Mouse (Mus musculus) spleen, postnatal 4 days (tissue): ENCODE data around the gene Uox.

Source experiments
- DNase-seq, 2 experiments: peaks; one replicate each; pipeline ENCODE4 v3.0.0; 2022; ENCODE audit warnings: low spot score in 2 of 2

The Uox gene

GRCm38 (mm10) chr3:146570148-146570782 lies at the start of gene Uox:
Gene Uox, plus strand, starts transcription at chr3:146570426.
- DNase-seq = no peak

- DNase-seq = peak; percentile 84 to 90
Observed at GRCm38 (mm10) chr3:146520798-146521651, 49.2 kb upstream of the Uox start, which contains the start of gene Rpf1. Gene Rpf1, minus strand, starts transcription at chr3:146521429.

DNA sequence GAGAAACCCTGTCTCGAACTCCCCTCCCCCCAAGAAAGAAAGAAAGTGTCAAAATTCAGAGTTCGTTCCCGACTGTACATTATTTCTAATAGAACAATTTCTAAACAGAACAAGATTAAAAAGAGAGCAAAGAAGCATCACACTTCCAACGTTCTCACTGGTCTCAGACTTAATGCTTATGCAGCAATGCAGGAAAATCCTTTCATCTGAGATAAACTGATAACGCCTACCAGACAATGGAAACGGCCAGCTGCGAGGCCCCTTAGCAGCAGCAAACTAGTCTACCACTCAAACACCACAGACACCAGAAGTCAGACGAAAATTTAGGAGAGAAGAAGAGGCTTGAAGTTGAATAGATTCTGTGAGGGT lies 48.6 kb upstream of the Uox start:
- DNase-seq = no peak

GRCm38 (mm10) chr3:146528335-146528734 lies 41.9 kb upstream of the Uox start:
- no peak for DNase-seq

GRCm38 (mm10) chr3:146534986-146535385 lies 35.2 kb upstream of the Uox start:
- DNase-seq = no peak

- no peak for DNase-seq
Observed at GRCm38 (mm10) chr3:146540521-146541273, 29.5 kb upstream of the Uox start.

DNA sequence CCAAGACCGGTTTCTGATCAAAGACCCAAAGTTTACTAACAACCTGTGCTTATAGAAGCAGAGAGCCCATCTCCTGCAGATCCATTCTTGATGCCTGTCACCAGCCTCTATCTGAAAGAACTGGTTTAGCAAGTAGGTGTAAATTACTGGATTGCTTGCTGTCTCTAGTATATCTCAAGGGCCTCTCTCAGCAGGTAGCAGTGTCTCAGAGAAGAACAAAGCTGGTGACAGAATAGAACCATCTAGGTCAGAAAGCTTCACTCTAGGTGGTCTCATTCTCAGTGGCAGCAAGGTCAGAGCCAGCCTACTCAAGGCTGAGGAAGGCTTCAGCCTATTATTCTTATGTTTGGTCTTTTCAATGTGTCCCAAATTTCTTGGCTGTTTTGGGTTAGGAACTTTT lies 26.6 kb upstream of the Uox start:
- no peak for DNase-seq

DNA sequence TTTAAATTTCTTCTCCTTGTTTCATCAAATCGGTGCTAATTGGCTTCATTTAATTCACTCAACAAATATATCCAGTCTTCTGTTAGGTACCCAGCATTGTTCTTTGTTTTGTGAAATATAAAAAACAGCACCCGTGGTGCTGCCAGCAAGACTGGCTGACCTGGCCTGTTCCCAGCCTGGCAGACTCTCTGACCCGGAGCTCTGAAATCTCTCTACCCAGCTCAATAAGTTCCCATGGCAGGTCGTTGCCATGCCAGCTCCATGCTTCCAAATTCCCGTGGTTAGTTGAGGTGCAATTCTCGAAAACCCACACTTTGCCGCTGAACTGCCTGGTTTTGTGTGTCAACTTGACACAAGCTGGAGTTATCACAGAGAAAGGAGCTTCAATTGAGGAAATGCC lies 15.4 kb upstream of the Uox start:
- DNase-seq = no peak

- DNase-seq = no peak
Observed at GRCm38 (mm10) chr3:146556567-146556966, 13.7 kb upstream of the Uox start.

DNA sequence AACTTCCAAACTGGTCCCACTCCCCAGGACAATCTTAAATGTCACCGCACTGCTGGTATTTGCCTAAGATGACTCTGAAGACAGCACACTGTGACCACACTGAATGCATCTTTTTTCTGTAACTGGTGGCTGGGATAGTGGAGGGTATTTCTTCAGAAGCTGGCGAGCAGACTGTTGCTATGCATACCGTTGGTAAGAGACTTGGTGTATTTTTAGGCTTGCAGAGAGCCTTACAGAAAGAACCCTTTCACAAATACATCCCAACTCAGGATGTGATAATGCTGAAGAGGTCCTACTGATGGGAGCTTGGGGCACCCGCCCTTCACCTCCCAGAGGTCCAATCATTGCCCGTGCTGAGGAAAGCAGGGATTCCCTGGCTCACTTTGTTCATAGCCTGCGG lies 12.7 kb upstream of the Uox start:
- DNase-seq = no peak

GRCm38 (mm10) chr3:146562936-146563335 lies 7.3 kb upstream of the Uox start:
- DNase-seq = no peak

DNA sequence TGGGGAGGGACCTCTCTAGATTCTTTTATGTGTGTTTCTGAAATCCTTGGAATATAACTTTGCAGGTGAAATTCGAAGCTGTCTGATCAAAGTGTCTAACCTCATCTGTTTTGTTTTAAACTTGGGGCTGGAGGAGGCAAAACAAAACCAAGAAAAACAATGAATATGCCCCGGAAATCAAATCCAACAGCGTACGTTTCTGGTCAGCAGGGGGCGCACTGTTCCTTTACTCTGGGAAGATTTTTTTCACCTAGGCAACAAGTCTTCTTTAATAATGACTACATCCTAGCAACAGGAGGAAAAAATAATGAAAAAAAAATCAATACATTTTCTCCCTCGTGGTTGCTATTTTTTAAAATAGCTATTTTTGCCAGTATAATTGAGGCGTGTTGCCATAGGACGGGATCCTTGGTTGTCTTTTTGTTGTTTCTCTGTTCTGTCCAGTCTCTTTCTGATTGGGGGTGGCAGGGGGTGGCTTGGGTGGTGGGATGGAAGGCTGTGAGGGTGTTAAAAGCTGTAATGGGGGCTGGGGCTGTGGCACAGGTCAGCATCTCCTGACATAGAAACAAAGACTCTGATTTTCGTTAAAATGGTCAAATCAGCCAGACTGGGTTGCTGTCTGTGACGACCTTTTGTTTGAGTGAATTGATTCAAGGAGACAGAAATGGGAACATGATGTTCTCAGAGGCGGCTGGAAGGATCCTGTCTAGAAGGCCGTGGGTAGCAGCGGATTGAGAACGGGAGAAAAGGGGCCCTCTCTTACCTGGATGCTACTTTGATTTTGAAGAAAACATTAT lies 5.8 kb upstream of the Uox start:
- DNase-seq = peak; percentile 56 to 85

DNA sequence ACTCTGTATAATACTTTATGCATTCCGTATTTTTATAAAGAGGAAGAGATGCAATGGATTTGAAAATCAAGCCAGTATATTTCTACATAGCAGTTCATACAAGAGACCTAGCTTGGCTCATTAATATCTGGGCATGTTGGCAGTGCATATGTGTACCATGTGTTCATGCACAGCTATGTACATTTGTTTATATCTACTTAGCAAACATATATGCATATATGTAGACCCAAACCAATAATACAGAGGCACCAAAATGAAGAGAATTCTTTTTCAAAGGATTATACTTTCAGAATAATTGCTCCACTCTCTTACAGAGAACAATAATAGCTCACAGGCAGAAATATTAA lies 5.2 kb upstream of the Uox start:
- no peak for DNase-seq

GRCm38 (mm10) chr3:146567366-146567765 lies 2.9 kb upstream of the Uox start:
- no peak for DNase-seq

GRCm38 (mm10) chr3:146567884-146568530 lies 2.2 kb upstream of the Uox start:
- DNase-seq = no peak

GRCm38 (mm10) chr3:146569594-146569993 lies 632 bp upstream of the Uox start:
- DNase-seq = no peak

- DNase-seq = no peak
Observed at GRCm38 (mm10) chr3:146570939-146571338, 713 bp downstream of the Uox start.

- no peak for DNase-seq
Observed at GRCm38 (mm10) chr3:146571341-146571740, 1.1 kb downstream of the Uox start.

GRCm38 (mm10) chr3:146577591-146577990 lies 7.4 kb downstream of the Uox start:
- DNase-seq = no peak

DNA sequence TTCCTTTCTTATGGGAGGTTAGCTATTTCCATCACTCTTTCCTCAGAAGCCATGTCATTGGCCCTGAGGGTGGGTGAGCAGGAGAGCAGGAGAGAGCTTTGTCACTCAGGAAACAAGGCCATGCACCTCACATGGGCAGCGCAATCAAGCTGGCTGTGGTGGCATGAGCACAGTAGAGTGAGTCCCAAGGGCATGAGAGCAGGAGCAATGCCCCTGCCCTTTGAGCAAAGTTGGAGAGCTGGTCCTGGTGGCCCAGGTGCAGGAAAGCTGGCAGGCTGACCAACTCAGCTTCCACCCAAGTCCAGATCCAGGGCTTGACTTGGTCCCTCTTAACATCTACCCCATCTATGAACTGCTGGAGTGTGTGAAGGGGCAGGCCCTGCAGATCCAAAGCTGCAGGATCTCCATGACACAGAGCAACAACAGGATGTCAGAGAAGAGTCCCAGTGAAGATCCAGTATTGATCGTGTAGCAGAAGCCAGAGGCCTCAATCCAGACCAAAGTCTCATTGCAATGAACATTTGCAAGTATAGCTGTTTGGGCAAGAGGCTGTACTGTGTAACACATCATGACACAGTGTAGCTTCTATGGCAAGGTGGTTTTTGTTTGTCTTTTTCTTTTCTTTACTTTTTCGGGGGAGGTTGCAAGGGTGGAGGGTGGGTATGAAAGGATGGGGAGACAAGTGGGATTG lies 10.0 kb downstream of the Uox start:
- no peak for DNase-seq

DNA sequence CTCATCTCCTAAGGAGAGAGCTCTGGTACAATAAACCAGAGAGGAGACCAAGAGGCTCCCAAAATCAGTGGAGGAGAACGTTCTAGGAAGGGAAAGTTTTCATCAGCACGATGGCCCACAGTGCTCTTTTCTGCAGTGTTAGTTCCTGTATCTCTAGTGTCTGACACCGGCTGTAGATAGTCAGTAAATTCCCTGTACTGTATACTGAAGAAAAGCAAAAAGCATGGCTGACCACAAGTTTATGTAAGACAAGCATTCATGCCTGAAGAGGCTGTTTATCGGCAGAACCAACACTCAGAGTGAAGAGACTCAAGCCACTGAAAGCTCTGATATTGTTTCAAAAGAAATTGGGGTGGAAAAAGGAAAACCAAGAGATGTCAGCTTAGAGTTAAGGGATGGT lies 13.3 kb downstream of the Uox start:
- DNase-seq = no peak
